Mouse (Mus musculus): Measurements from ENCODE around the gene Htr2a. TPM values are rescaled to one million over a fixed set of nuclear protein-coding genes. Genes with fewer than 3 reads are reported as not detected.
A peak's percentile ranks its signal among the peaks of the same experiment; 100 is the strongest.

Htr2a gene
- total RNA-seq, 2 experiments from 2014 or later = 0.51 to 0.56 TPM

- DNase-seq (ENCODE audit: low spot score in 2 of 2) = no peak
Measured at GRCm38 (mm10) chr14:74696766-74697165, 56.1 kb downstream of the Htr2a start.

GRCm38 (mm10) chr14:74697432-74697831, 56.8 kb downstream of the Htr2a start:
- no peak for DNase-seq (ENCODE audit: low spot score in 2 of 2)

- no peak for DNase-seq (ENCODE audit: low spot score in 2 of 2)
Measured at GRCm38 (mm10) chr14:74699241-74699640, 58.6 kb downstream of the Htr2a start.

GRCm38 (mm10) chr14:74703930-74704329, 63.3 kb downstream of the Htr2a start:
- DNase-seq (ENCODE audit: low spot score in 2 of 2) = no peak

GRCm38 (mm10) chr14:74709054-74709453, 68.4 kb downstream of the Htr2a start:
- no peak for DNase-seq (ENCODE audit: low spot score in 2 of 2)

GRCm38 (mm10) chr14:74723541-74723940, 82.9 kb downstream of the Htr2a start:
- DNase-seq (ENCODE audit: low spot score in 2 of 2) = no peak

- no peak for DNase-seq (ENCODE audit: low spot score in 2 of 2)
Measured at GRCm38 (mm10) chr14:74731221-74732078, 90.8 kb downstream of the Htr2a start.

- peak; percentile 81 to 90 for DNase-seq (ENCODE audit: low spot score in 2 of 2)
Measured at GRCm38 (mm10) chr14:74732079-74732783, 91.6 kb downstream of the Htr2a start, which contains the start of gene Esd. Gene Esd, plus strand, starts transcription at chr14:74732297.

GRCm38 (mm10) chr14:74733397-74733796, 92.8 kb downstream of the Htr2a start:
- no peak for DNase-seq (ENCODE audit: low spot score in 2 of 2)

GRCm38 (mm10) chr14:74735471-74735870, 94.8 kb downstream of the Htr2a start:
- no peak for DNase-seq (ENCODE audit: low spot score in 2 of 2)

GRCm38 (mm10) chr14:74736850-74737249, 96.2 kb downstream of the Htr2a start:
- DNase-seq (ENCODE audit: low spot score in 2 of 2) = no peak

Other genes starting within 250 kb of the Htr2a start
- 100 to 1,000 TPM; 189 to 197 TPM for gene Esd, start 91.5 kb downstream of the Htr2a start, total RNA-seq (2021)